Mouse (Mus musculus): ENCODE measurements around the gene Muc15.

Gene Muc15

DNA sequence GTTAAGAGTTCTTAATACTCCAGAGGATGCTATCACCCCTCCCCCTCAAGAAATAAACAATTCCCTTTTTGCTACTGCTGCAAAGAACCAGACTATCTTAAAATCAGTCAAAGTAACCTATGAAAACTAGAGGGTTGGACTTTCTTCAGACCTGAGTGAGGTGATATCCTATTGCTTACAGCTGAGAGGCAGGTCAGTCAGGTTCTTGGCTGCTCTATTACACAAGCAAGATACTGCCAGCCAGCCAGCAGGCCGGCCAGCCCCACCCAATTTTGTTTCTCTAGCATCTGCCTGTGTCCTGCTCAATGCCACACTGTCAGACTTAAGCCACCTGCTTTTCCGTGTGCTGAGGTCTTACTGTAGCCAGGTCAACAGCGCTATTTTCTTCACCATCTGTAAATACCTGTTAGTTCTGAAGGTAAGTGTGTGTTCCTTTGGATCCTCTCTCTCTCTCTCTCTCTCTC lies at the start of gene Muc15:
Muc15 (plus strand) TSS at position 51 of the 464 bp plus-strand sequence.
- no peak for DNase-seq (ENCODE audit: low read depth, low spot score)

GRCm38 (mm10) chr2:110709436-110709835 lies 11.7 kb upstream of the Muc15 start:
- DNase-seq (ENCODE audit: low read depth, low spot score) = no peak

DNA sequence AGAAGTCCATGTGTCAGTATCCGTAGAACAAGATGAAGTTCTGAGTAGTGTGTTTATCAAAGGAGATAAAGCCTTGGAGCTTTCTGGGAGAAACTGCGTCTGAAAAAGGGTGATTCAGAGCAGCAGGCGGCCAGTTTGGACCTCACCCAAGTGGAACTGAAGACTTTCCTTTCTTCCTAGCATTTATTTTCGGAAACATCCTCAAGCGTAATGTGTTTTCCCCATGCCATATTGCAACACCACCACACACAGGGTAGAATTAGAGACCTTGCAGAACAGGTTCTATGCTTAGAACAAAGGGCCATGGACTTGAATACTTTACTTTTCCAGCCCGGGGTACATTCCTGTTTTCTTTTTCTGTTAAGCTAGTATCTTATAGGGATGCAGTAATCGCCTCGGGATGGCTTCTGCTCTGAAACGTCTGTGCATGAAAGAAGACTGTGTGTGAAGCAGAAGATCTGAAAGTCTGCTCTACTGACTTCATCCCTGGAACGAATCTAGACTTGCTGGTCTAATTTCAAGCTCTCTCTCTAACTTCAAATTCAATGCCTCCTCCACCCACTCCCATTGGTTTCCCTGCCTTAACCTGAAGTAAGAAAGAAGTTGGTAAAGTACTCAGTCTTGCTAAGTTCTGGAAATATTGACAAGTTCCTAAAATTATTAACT lies 11.0 kb upstream of the Muc15 start:
- DNase-seq (ENCODE audit: low read depth, low spot score) = no peak

DNA sequence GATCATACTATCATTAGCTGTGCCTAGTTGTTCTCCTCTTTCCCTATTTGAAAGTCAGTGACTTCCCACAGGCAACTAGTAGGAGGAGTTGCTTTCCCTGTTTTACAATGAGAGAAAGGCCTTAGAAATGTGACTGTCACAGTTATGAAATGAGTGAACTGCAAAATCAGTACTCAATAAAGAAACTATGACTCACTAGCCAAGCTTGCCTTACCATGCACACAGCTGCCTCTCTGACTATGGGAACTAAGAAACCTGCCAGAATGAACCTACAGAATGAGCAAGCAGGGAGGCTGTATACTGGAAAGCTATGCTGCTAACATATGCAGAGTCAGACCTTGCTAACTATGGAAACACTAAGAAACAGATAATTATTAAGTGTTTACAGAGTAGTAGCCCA lies 2.1 kb upstream of the Muc15 start:
- DNase-seq (ENCODE audit: low read depth, low spot score) = no peak

GRCm38 (mm10) chr2:110722208-110722607 lies 1.1 kb downstream of the Muc15 start:
- no peak for DNase-seq (ENCODE audit: low read depth, low spot score)

DNA sequence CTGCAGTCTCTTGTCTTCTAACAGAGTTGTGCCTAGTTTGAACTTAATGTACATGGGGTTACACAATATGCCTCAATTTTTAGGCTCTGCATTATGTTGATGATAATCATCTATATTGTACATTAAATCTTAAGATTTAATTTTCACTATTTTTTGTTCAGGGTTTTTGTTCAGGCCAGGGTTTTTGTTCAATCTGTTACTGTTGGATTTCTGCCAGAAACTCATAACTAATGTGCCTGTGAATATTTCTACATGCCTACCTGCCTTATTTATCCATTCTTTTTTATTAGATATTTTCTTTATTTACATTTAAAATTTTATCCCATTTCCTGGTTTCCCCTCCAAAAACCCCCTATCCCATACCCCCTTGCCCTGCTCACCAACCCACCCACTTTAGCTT lies 5.0 kb downstream of the Muc15 start:
- DNase-seq (ENCODE audit: low read depth, low spot score) = no peak

GRCm38 (mm10) chr2:110737236-110737635 lies 16.1 kb downstream of the Muc15 start:
- no peak for DNase-seq (ENCODE audit: low read depth, low spot score)

- no peak for DNase-seq (ENCODE audit: low read depth, low spot score)
Observed at GRCm38 (mm10) chr2:110737981-110738380, 16.8 kb downstream of the Muc15 start.

DNA sequence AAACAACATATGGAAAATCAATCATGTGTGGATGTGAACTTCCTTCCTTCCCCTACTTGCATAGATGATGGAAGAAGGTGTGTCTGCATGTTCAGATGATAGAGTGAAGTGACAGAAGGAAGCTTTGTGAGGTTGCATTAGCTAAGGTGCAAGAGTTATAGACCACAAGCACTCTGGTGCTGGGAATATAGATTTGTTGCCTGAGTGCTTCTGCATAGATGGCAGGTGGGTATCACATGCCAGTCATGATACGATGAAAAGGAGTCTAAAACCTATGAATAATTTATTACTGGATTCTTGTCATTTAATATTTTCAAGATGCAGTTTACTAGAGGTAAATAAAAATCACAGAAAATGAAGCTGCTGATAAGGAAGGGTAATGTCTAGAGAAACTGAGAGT lies 18.6 kb downstream of the Muc15 start:
- DNase-seq (ENCODE audit: low read depth, low spot score) = no peak

- no peak for DNase-seq (ENCODE audit: low read depth, low spot score)
Observed at GRCm38 (mm10) chr2:110740493-110740892, 19.4 kb downstream of the Muc15 start.

DNA sequence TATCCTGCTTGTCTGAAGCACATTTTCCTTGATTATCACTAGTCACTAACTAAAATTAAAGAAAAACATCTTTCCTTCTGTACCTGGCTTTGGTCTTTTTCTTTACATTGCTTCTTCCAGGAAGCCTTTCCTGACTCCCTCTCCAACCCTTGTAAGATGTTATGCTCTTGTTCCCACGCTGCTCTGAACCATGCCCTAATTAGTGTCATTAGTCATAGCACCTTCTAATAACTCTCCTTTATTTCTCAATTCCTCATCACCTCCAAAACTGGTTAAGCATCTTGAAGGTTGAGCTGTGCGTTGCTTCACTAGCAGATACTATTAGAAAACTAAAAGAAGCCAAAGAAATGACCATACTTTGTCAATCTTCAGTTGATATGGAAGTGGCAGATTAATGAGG lies 36.4 kb downstream of the Muc15 start:
- no peak for DNase-seq (ENCODE audit: low read depth, low spot score)

- DNase-seq (ENCODE audit: low read depth, low spot score) = no peak
Observed at GRCm38 (mm10) chr2:110759434-110759833, 38.3 kb downstream of the Muc15 start.

- no peak for DNase-seq (ENCODE audit: low read depth, low spot score)
Observed at GRCm38 (mm10) chr2:110787396-110787795, 66.3 kb downstream of the Muc15 start.

Data from WW6 (cell line).